Mouse (Mus musculus) small intestine, adult 2 months (tissue): ENCODE measurements around the gene Vps72. TPM values are rescaled to one million over a fixed set of nuclear protein-coding genes. Genes with fewer than 3 reads are reported as not detected.

Experiments used
- H3K27ac ChIP-seq: fragments of 200-500 bp; 2 replicates; pipeline ENCODE4 v1.5.1; 2012; ENCODE audit warnings: low read depth, low read length, control low read depth, inconsistent platforms; ENCODE audit not compliant: insufficient read depth
- H3K27me3 ChIP-seq: fragments of 200-500 bp; 2 replicates; pipeline ENCODE4 v1.6.1; 2012; ENCODE audit warnings: mild to moderate bottlenecking, moderate library complexity, low read length, inconsistent platforms; ENCODE audit not compliant: control insufficient read depth, insufficient read depth
- H3K36me3 ChIP-seq: fragments of 200-500 bp; 2 replicates; pipeline ENCODE4 v1.6.1; 2012; ENCODE audit warnings: mild to moderate bottlenecking, low read length, control low read depth, inconsistent platforms; ENCODE audit not compliant: control insufficient read depth, insufficient read depth
- H3K4me1 ChIP-seq: fragments of 200-500 bp; 2 replicates; pipeline ENCODE4 v1.6.1; 2012; ENCODE audit warnings: low read length, inconsistent platforms, mixed read lengths; ENCODE audit not compliant: control insufficient read depth, insufficient read depth, insufficient read length
- H3K4me3 ChIP-seq: fragments of 200-500 bp; 2 replicates; pipeline ENCODE4 v1.5.1; 2012; ENCODE audit warnings: low read depth, mild to moderate bottlenecking, control low read depth, inconsistent platforms, low read length, moderate library complexity
- CTCF ChIP-seq: fragments of 200-500 bp; IDR thresholded peaks from 2 replicates; pipeline ENCODE4 v1.5.1; 2012; ENCODE audit warnings: low read depth, mild to moderate bottlenecking, control low read depth, inconsistent platforms, low read length, moderate library complexity, mixed read lengths; ENCODE audit not compliant: insufficient replicate concordance, insufficient read length; ENCODE audit errors: extremely low read depth
- POLR2A ChIP-seq: fragments of 200-500 bp; IDR thresholded peaks from 2 replicates; pipeline ENCODE4 v1.6.1; 2012; ENCODE audit warnings: low read depth, mild to moderate bottlenecking, control low read depth, inconsistent platforms, low read length, moderate library complexity
- WGBS: fragments of 180-500 bp; shearing (Covaris S2); methylation state at CpG from one replicate; pipeline ENCODE4 v1.1.7; 2018; 5-methylcytosine and 5-hydroxymethylcytosine counted together
- polyA plus RNA-seq: library from polyadenylated mRNA; depleted of rRNA; stranded (reverse); fragments of >200 nt; gene quantifications from 2 replicates; pipeline ENCODE4 v1.2.3, GENCODE M21; 2012; rRNA removed

Vps72 gene
- 27.4 and 63.8 TPM in 2 replicates for polyA plus RNA-seq

- WGBS = under 1% methylated on average over 54 of the region's 54 CpGs
- Histone ChIP-seq H3K36me3 (0 out of 2 replicates have a peak, but pooled peaks cover 7% of the 10 kb centered on the region), H3K4me3 (peak within 1 kb of the TSS; percentile 75), H3K4me1 (peaks cover 2% of the 10 kb centered on the region; the same call in 1 of the 2 replicates), H3K27ac (peak within 1 kb of the TSS; percentile 75), H3K27me3 (no peaks in the 10 kb centered on the region)
- TF ChIP-seq CTCF = no peak
- TF ChIP-seq POLR2A = peak; percentile 74
These were observed at the start of gene Vps72 for GRCm38 (mm10) chr3:95110911-95111726. Gene Vps72, plus strand, starts transcription at chr3:95111022.

DNA sequence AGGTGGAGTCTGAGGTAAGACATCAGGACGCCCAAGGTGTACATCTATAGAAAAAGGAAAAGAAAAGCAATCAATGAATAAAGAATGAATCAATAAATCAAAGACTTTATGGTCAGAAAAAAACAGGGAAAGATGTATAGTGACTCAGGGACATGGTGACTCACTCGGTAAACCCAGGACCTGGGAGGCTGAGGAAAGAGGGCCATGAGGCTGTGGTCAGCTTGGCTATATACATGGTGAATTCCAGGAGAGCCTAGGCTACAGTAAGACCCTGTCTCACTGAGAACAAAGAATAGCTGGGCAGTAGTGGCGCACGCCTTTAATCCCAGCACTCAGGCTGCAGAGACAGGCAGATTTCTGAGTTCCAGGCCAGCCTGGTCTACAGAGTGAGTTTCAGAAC is 47.1 kb upstream of the Vps72 start:
- H3K36me3 ChIP-seq = peaks cover 69% of the 10 kb centered on the region
- H3K4me1 ChIP-seq = no peaks in the 10 kb centered on the region
- H3K27me3 ChIP-seq = no peaks in the 10 kb centered on the region
- TF ChIP-seq POLR2A (no peak), CTCF (no peak)
- H3K4me3 ChIP-seq = no peak overlapping the region
- no peak overlapping the region for H3K27ac ChIP-seq
- WGBS = 90% methylated on average over 4 of the region's 4 CpGs

DNA sequence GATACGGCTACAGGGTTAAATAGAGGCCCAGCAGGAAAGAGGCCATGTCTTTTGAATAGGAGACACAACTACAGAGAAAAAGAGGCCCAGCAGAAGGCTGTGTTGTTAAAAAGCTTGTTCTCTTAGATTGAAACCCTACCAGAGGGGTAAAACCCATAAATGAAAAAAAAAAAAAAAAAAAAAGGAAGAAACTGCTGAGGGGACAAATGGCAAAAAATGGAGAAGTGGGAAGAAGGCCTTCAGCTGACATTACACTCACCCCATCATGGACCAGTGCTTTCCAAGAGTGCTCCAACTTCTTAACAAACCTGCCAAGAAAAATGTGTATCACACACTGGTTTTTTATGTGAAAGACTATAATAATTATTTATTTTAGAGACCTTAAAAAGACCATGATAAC is 45.3 kb upstream of the Vps72 start:
- TF ChIP-seq CTCF (no peak), POLR2A (no peak)
- peaks cover 70% of the 10 kb centered on the region for H3K36me3 ChIP-seq
- WGBS = 94% methylated on average over 1 of the region's 1 CpGs
- no peak overlapping the region for H3K4me3 ChIP-seq
- H3K27me3 ChIP-seq = no peaks in the 10 kb centered on the region
- no peaks in the 10 kb centered on the region for H3K4me1 ChIP-seq
- H3K27ac ChIP-seq = no peak overlapping the region

GRCm38 (mm10) chr3:95066095-95066494 is 44.7 kb upstream of the Vps72 start:
- TF ChIP-seq CTCF (no peak), POLR2A (no peak)
- Histone ChIP-seq H3K4me1 (no peaks in the 10 kb centered on the region), H3K27me3 (no peaks in the 10 kb centered on the region), H3K27ac (no peak overlapping the region), H3K36me3 (peaks cover 70% of the 10 kb centered on the region), H3K4me3 (no peak overlapping the region)
- whole genome bisulfite sequencing = 85% methylated on average over 6 of the region's 6 CpGs

GRCm38 (mm10) chr3:95066570-95066969 is 44.3 kb upstream of the Vps72 start:
- H3K36me3 ChIP-seq = peaks cover 74% of the 10 kb centered on the region
- no peak overlapping the region for H3K4me3 ChIP-seq
- no peaks in the 10 kb centered on the region for H3K27me3 ChIP-seq
- TF ChIP-seq POLR2A (no peak), CTCF (no peak)
- H3K4me1 ChIP-seq = no peaks in the 10 kb centered on the region
- no peak overlapping the region for H3K27ac ChIP-seq
- WGBS = 84% methylated on average over 11 of the region's 11 CpGs

GRCm38 (mm10) chr3:95071606-95072005 is 39.2 kb upstream of the Vps72 start:
- Histone ChIP-seq H3K4me1 (no peaks in the 10 kb centered on the region), H3K4me3 (no peak overlapping the region), H3K36me3 (peaks cover 70% of the 10 kb centered on the region), H3K27ac (no peak overlapping the region), H3K27me3 (no peaks in the 10 kb centered on the region)
- 93% methylated on average over 2 of the region's 2 CpGs for WGBS
- TF ChIP-seq CTCF = no peak
- TF ChIP-seq POLR2A = no peak

- TF ChIP-seq CTCF = no peak
- TF ChIP-seq POLR2A = no peak
- Histone ChIP-seq H3K4me1 (no peaks in the 10 kb centered on the region), H3K27me3 (no peaks in the 10 kb centered on the region), H3K27ac (no peak overlapping the region), H3K4me3 (no peak overlapping the region), H3K36me3 (peaks cover 4% of the 10 kb centered on the region; the same call in 1 of the 2 replicates)
- WGBS = 97% methylated on average over 1 of the region's 1 CpGs
These were observed 22.8 kb upstream of the Vps72 start for GRCm38 (mm10) chr3:95088071-95088470.
